In genomic region chr8:125031276-125031675, GRCm38 (mm10) we compare ENCODE assay signal across 25 mouse cellular contexts. TPM values are rescaled to one million over a fixed set of nuclear protein-coding genes. Genes with fewer than 3 reads are reported as not detected.
DNase-seq lines count a peak whose midpoint lies in the region; ATAC-seq and TF ChIP-seq lines count a peak whose summit lies in the region.
"Had no signal": no experiment of that assay in that cellular context is flagged by ENCODE, and none has a peak within 500 bp of the region (broad histone marks: within the 10 kb centered on the region; RNA-seq: fewer than 3 reads in every experiment).

No protein-coding gene starts in this region.

- H3K4me3 ChIP-seq in liver, postnatal 0 days (ENCODE audit: low read depth, low read length), result no peak overlapping the region
- no peak overlapping the region for H3K4me3 ChIP-seq in liver, embryonic 12.5 days
- H3K4me3 ChIP-seq in small intestine, adult 2 months (ENCODE audit: low read depth, low read length), result no peak overlapping the region
- no peak overlapping the region for H3K4me3 ChIP-seq in cerebellum, adult 2 months (replicated peaks; ENCODE audit: insufficient read depth, low read depth, low read length)
- H3K4me3 ChIP-seq: embryonic facial prominence, embryonic 12.5 days; erythroblast, embryonic 14.5 days; left cerebral cortex, adult 2 months; limb, embryonic 10.5 days had no signal

- H3K36me3 ChIP-seq in liver, postnatal 0 days (replicated peaks; ENCODE audit: insufficient read depth, low read length), result peaks cover 25% of the 10 kb centered on the region
- peaks cover 90% of the 10 kb centered on the region for H3K36me3 ChIP-seq in liver, embryonic 12.5 days
- peaks cover 47% of the 10 kb centered on the region for H3K36me3 ChIP-seq in small intestine, adult 2 months (ENCODE audit: control insufficient read depth, insufficient read depth, low read length)

- TF ChIP-seq POLR2A in small intestine, adult 2 months (IDR thresholded peaks at IDR 0.05; ENCODE audit: low read depth, low read length), result no peak
- TF ChIP-seq POLR2A in cerebellum, adult 2 months (IDR thresholded peaks at IDR 0.05; ENCODE audit: borderline replicate concordance, insufficient read depth, low read length), result no peak

- no peaks in the 10 kb centered on the region for H3K9me3 ChIP-seq in liver, postnatal 0 days (ENCODE audit: low read length)
- no peaks in the 10 kb centered on the region for H3K9me3 ChIP-seq in liver, embryonic 12.5 days (replicated peaks)
- H3K9me3 ChIP-seq: embryonic facial prominence, embryonic 12.5 days; limb, embryonic 10.5 days had no signal

- TF ChIP-seq EP300 in liver, postnatal 0 days (IDR thresholded peaks at IDR 0.05; ENCODE audit: low read depth), result no peak

- DNase-seq in liver, result peak; percentile 39
- no peak for DNase-seq in liver, postnatal 0 days
- DNase-seq in c-Kit-positive CD71-positive TER-119-negative erythroid progenitor cells, embryonic 14.5 days (ENCODE audit: low read depth), result peak; percentile 71
- DNase-seq in right cerebral cortex, postnatal 4 days, result no peak
- DNase-seq in adrenal gland, adult 8-10 months, result no peak
- DNase-seq in cerebellum, adult 2 months, result no peak
- DNase-seq: adrenal gland, postnatal 36 days; B cell, adult 2 months; cerebellum, adult 9-11 months; kidney, adult 9 months; kidney, postnatal 36 days; layer of hippocampus, adult 9-11 months; lung, adult 18-20 months; lung, postnatal 36 days; retina, postnatal 1 day; thymus, postnatal 36 days had no signal

- no peaks in the 10 kb centered on the region for H3K27me3 ChIP-seq in liver, postnatal 0 days (ENCODE audit: insufficient read depth, low read length)
- no peaks in the 10 kb centered on the region for H3K27me3 ChIP-seq in liver, embryonic 12.5 days (replicated peaks)
- H3K27me3 ChIP-seq in small intestine, adult 2 months (ENCODE audit: control insufficient read depth, insufficient read depth, low read length), result no peaks in the 10 kb centered on the region
- no peaks in the 10 kb centered on the region for H3K27me3 ChIP-seq in cerebellum, adult 2 months (ENCODE audit: control insufficient read depth, insufficient read depth, low read length)
- H3K27me3 ChIP-seq: embryonic facial prominence, embryonic 12.5 days; Patski had no signal

- H3K4me2 ChIP-seq in liver, postnatal 0 days (ENCODE audit: low read depth, low read length), result no peak overlapping the region
- no peak overlapping the region for H3K4me2 ChIP-seq in liver, embryonic 12.5 days
- H3K4me2 ChIP-seq: embryonic facial prominence, embryonic 12.5 days; midbrain, embryonic 11.5 days had no signal

- ATAC-seq in liver, postnatal 0 days, result no peak
- peak; percentile 66; the same call in 1 of the 2 replicates for ATAC-seq in liver, embryonic 12.5 days
- ATAC-seq: hindbrain, postnatal 0 days; Patski had no signal

- no peak overlapping the region for H3K27ac ChIP-seq in liver, postnatal 0 days (ENCODE audit: low read depth)
- no peak overlapping the region for H3K27ac ChIP-seq in liver, embryonic 12.5 days
- peak overlapping the region; percentile 73 for H3K27ac ChIP-seq in small intestine, adult 2 months (ENCODE audit: insufficient read depth, low read depth, low read length)
- H3K27ac ChIP-seq in cerebellum, adult 2 months (ENCODE audit: insufficient read depth, low read length), result no peak overlapping the region
- H3K27ac ChIP-seq: embryonic facial prominence, embryonic 12.5 days; hindbrain, postnatal 0 days; left cerebral cortex, adult 2 months; limb, embryonic 10.5 days had no signal

- H3K4me1 ChIP-seq in liver, postnatal 0 days (ENCODE audit: insufficient read depth), result no peaks in the 10 kb centered on the region
- peaks cover 20% of the 10 kb centered on the region for H3K4me1 ChIP-seq in liver, embryonic 12.5 days
- H3K4me1 ChIP-seq in small intestine, adult 2 months (ENCODE audit: control insufficient read depth, insufficient read depth, insufficient read length, low read length), result peaks cover 17% of the 10 kb centered on the region
- H3K4me1 ChIP-seq in cerebellum, adult 2 months (ENCODE audit: control insufficient read depth, insufficient read depth, low read length), result peaks cover 17% of the 10 kb centered on the region
- H3K4me1 ChIP-seq: embryonic facial prominence, embryonic 12.5 days; limb, embryonic 10.5 days had no signal

- H3K9ac ChIP-seq in liver, postnatal 0 days (replicated peaks), result no peak overlapping the region
- H3K9ac ChIP-seq in liver, embryonic 12.5 days, result no peak overlapping the region
- H3K9ac ChIP-seq: embryonic facial prominence, embryonic 12.5 days had no signal

- TF ChIP-seq CTCF in liver, postnatal 0 days (IDR thresholded peaks at IDR 0.05; ENCODE audit: low read depth), result no peak
- TF ChIP-seq CTCF in small intestine, adult 2 months (IDR thresholded peaks at IDR 0.05; ENCODE audit: extremely low read depth, insufficient read length, insufficient replicate concordance, low read depth, low read length), result no peak
- TF ChIP-seq CTCF in cerebellum, adult 2 months (IDR thresholded peaks at IDR 0.05; ENCODE audit: borderline replicate concordance, insufficient read depth, low read depth, low read length), result no peak

- WGBS in liver, postnatal 0 days (ENCODE audit: insufficient replicate concordance), result 62% methylated on average over 5 of the region's 5 CpGs
- 39% methylated on average over 5 of the region's 5 CpGs for WGBS in liver, embryonic 12.5 days (ENCODE audit: insufficient replicate concordance)
- 27% methylated on average over 5 of the region's 5 CpGs for WGBS in small intestine, adult 2 months
- 85% methylated on average over 5 of the region's 5 CpGs for whole genome bisulfite sequencing in cerebellum, adult 2 months

RNA-seq across cellular contexts. Expression of gene Tsnax, which starts 18.5 kb away (rescaled TPM):
- polyA plus RNA-seq in liver, postnatal 0 days (2015; fragmentation: Nextera tagmentation; extraction: Ambion mirVana), result 28.2 and 29.5 TPM in 2 replicates
- polyA plus RNA-seq in liver, embryonic 12.5 days (2016; fragmentation: Nextera tagmentation; extraction: Ambion mirVana), result 71.4 TPM in 2 replicates
- polyA plus RNA-seq in small intestine, adult 2 months (2012; rRNA removed), result 8.1 and 12.0 TPM in 2 replicates
- 10 to 100 TPM; 87.8 to 97.5 (median 95.5) TPM for total RNA-seq in adrenal gland, adult 8-10 months (2022)
- 185 and 201 TPM in 2 replicates for polyA plus RNA-seq in cerebellum, adult 2 months (2012; rRNA removed)

RNA-seq across cellular contexts. Expression of gene Disc1, which starts 22.7 kb away (rescaled TPM):
- 0.19 and 0.22 TPM in 2 replicates for polyA plus RNA-seq in liver, postnatal 0 days (2015; fragmentation: Nextera tagmentation; extraction: Ambion mirVana)
- 0.56 and 0.92 TPM in 2 replicates for polyA plus RNA-seq in liver, embryonic 12.5 days (2016; fragmentation: Nextera tagmentation; extraction: Ambion mirVana)
- polyA plus RNA-seq in small intestine, adult 2 months (2012; rRNA removed), result 0.28 and 0.32 TPM in 2 replicates
- 1 to 10 TPM; 1.2 to 4.2 (median 2.2) TPM for total RNA-seq in adrenal gland, adult 8-10 months (2022)
- polyA plus RNA-seq in cerebellum, adult 2 months (2012; rRNA removed), result 1.2 and 1.4 TPM in 2 replicates
- polyA plus RNA-seq: erythroblast, embryonic 14.5 days had no signal

Comparison
In these comparisons a context has a peak if more than half of its experiments do, and no peak if none do; other contexts are left out.
1. DNase-seq: peak in liver (single experiment) and c-Kit-positive CD71-positive TER-119-negative erythroid progenitor cells, embryonic 14.5 days (single experiment); none in liver, postnatal 0 days (single experiment), right cerebral cortex, postnatal 4 days (single experiment), adrenal gland, adult 8-10 months (single experiment) and cerebellum, adult 2 months (0 of 2).